Mouse (Mus musculus) testis, adult 10 weeks (tissue): ENCODE measurements around the gene Trpv3. TPM values are rescaled to one million over a fixed set of nuclear protein-coding genes. Genes with fewer than 3 reads are reported as not detected.

ENCODE experiments used
- polyA plus RNA-seq: library from polyadenylated mRNA; stranded (reverse); fragments of 350-450 nt; fragmentation: Illumina TruSeq; extraction: RNeasy Lipid Tissue Mini Kit (QIAGEN cat#74804); gene quantifications from one replicate; pipeline ENCODE4 v1.2.3, GENCODE M21; 2014; ENCODE audit warnings: low read depth, low replicate concordance

The Trpv3 gene
- polyA plus RNA-seq: 0.20 TPM

DNA sequence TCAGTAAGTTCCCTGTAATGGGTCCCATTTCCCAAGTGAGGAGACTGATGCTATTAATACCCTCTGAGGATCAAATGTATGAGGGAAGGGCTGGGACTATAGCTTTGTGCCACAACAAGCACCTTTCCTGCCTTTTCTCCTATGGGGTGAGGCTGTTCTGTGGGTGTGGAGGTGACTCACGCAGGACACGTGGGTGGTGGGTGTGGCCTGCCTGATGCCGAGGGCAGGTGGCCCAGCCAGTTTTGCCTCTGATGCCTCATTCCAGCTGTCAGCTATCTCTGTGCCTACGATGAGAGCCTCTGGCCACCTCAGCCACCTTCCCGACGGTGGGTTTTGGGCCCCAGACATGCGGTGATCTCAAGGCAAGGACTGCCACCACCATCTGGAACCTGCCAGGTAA, at the start of gene Trpv3:
Gene Trpv3 (plus strand): TSS at position 122 of the 400 bp plus-strand sequence.

DNA sequence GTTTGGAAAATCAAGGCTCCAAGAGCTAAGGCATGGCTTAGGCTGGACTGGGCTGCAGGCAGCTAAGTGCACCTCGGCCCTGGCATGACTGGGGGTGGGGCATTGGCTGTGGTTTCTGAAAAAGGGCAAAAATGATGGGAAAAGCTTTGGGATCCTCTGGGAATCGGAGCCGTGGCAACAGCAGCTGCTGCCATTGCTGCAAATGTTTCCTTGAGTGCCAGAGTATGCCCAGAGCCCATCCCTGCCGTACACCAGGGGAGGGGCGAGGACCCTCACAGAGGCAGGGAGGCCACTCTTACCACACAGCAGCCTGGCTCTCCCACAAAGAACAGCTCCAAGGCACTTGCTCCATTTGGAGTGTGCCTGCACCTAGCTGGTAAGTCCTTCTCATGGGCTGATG, 33.2 kb upstream of the Trpv3 start, which contains the start of gene Trpv1:
Gene Trpv1 (plus strand): TSS at position 301 of the 400 bp plus-strand sequence.

GRCm38 (mm10) chr11:73329442-73329841, 62.3 kb downstream of the Trpv3 start, which contains the start of the genes Aspa, Gm49340 and Spata22:
Gene Aspa, minus strand, starts transcription at chr11:73329596.
Gene Gm49340, plus strand, starts transcription at chr11:73329741.
Gene Spata22, plus strand, starts transcription at chr11:73329741.

Other genes with a start within 250 kb of the Trpv3 start
- gene Camkk1, start 248.4 kb upstream of the Trpv3 start, polyA plus RNA-seq: 0.07 TPM
- 4.8 TPM for gene Ncbp3, start 219.6 kb upstream of the Trpv3 start, polyA plus RNA-seq
- gene Itgae, start 176.8 kb upstream of the Trpv3 start, polyA plus RNA-seq: 16.8 TPM
- 592 TPM for gene Haspin, start 129.1 kb upstream of the Trpv3 start, polyA plus RNA-seq
- 0.14 TPM for gene P2rx5, start 107.0 kb upstream of the Trpv3 start, polyA plus RNA-seq
- 20.7 TPM for gene Emc6, start 90.4 kb upstream of the Trpv3 start, polyA plus RNA-seq
- 3.7 TPM for gene Tax1bp3, start 90.3 kb upstream of the Trpv3 start, polyA plus RNA-seq
- gene Ctns, start 68.3 kb upstream of the Trpv3 start, polyA plus RNA-seq: 9.0 TPM
- gene Shpk, start 67.9 kb upstream of the Trpv3 start, polyA plus RNA-seq: 0.88 TPM
- gene Trpv1, start 33.1 kb upstream of the Trpv3 start, polyA plus RNA-seq: 1.5 TPM
- 14.4 TPM for gene Aspa, start 62.2 kb downstream of the Trpv3 start, polyA plus RNA-seq
- gene Gm49340, start 62.4 kb downstream of the Trpv3 start, polyA plus RNA-seq: 1.1 TPM
- 86.0 TPM for gene Spata22, start 62.4 kb downstream of the Trpv3 start, polyA plus RNA-seq
- gene Olfr20, start 83.4 kb downstream of the Trpv3 start, polyA plus RNA-seq: not detected
- not detected for gene Olfr376, start 103.9 kb downstream of the Trpv3 start, polyA plus RNA-seq
- not detected for gene Olfr1, start 132.2 kb downstream of the Trpv3 start, polyA plus RNA-seq
- gene Olfr378, start 161.1 kb downstream of the Trpv3 start, polyA plus RNA-seq: not detected
- gene Olfr380, start 190.1 kb downstream of the Trpv3 start, polyA plus RNA-seq: not detected
- gene Olfr381, start 224.2 kb downstream of the Trpv3 start, polyA plus RNA-seq: not detected
- not detected for gene Olfr382, start 249.8 kb downstream of the Trpv3 start, polyA plus RNA-seq